Mouse (Mus musculus) ES-E14 (cell line): ENCODE results near the gene Atrn. TPM values are rescaled to one million over a fixed set of nuclear protein-coding genes. Genes with fewer than 3 reads are reported as not detected.

Experiments used
- DNase-seq: peaks from one replicate; pipeline ENCODE4 v3.0.0-alpha.2; 2013; ENCODE audit warnings: low read depth, low spot score
- H3K27ac ChIP-seq: 2 replicates; pipeline ENCODE4 v1.5.1; 2012; ENCODE audit warnings: low read depth, mild to moderate bottlenecking, low read length, moderate library complexity, mixed read lengths; ENCODE audit not compliant: poor library complexity, insufficient read depth, severe bottlenecking
- H3K36me3 ChIP-seq: 2 replicates; pipeline ENCODE4 v1.6.1; 2012; ENCODE audit warnings: mild to moderate bottlenecking, low read length, moderate library complexity, mixed read lengths; ENCODE audit not compliant: control insufficient read depth, poor library complexity, insufficient read depth, severe bottlenecking
- H3K4me1 ChIP-seq, 2 experiments: fragments of 150-350 bp in 1 of 2; sonication (generic) in 1 of 2; 2 replicates each; pipeline ENCODE4 v1.6.1; 2012; ENCODE audit warnings: low read length in 2 of 2, mild to moderate bottlenecking in 1 of 2, mixed read lengths in 1 of 2; ENCODE audit not compliant: control insufficient read depth in 2 of 2, insufficient read depth in 2 of 2, poor library complexity in 1 of 2
- H3K4me3 ChIP-seq, 2 experiments: fragments of 150-350 bp in 1 of 2; sonication (generic) in 1 of 2; 2 replicates each; pipeline ENCODE4 v1.5.1; 2012; ENCODE audit warnings: low read length in 2 of 2, low read depth in 1 of 2, mild to moderate bottlenecking in 1 of 2, mixed read lengths in 1 of 2; ENCODE audit not compliant: insufficient read depth in 1 of 2, poor library complexity in 1 of 2, severe bottlenecking in 1 of 2
- H3K9ac ChIP-seq: 2 replicates; pipeline ENCODE4 v1.6.1; 2012; ENCODE audit warnings: low read depth, mild to moderate bottlenecking, low read length, mixed read lengths; ENCODE audit not compliant: poor library complexity, insufficient read depth, severe bottlenecking
- H3K9me3 ChIP-seq: fragments of 150-350 bp; sonication (generic); 2 replicates; pipeline ENCODE4 v1.6.1; 2012; ENCODE audit warnings: low read depth, mild to moderate bottlenecking, low read length; ENCODE audit not compliant: control insufficient read depth, insufficient read depth
- CHD2 ChIP-seq: IDR thresholded peaks from 2 replicates; pipeline ENCODE4 v1.6.1; 2014; ENCODE audit warnings: mild to moderate bottlenecking, low read depth, low read length, inconsistent platforms
- HCFC1 ChIP-seq: IDR thresholded peaks from 2 replicates; pipeline ENCODE4 v1.6.1; 2012; ENCODE audit warnings: low read length, inconsistent platforms, borderline replicate concordance; ENCODE audit not compliant: insufficient read depth
- MAFK ChIP-seq: IDR thresholded peaks from 2 replicates; pipeline ENCODE4 v1.6.1; 2014; ENCODE audit warnings: mild to moderate bottlenecking, low read depth, low read length, inconsistent platforms; ENCODE audit not compliant: insufficient read depth
- ZC3H11A ChIP-seq: IDR thresholded peaks from 2 replicates; pipeline ENCODE4 v1.6.1; 2012; ENCODE audit warnings: low read depth, mild to moderate bottlenecking, inconsistent platforms, low read length, borderline replicate concordance
- ZNF384 ChIP-seq: IDR thresholded peaks from 2 replicates; pipeline ENCODE4 v1.6.1; 2012; ENCODE audit warnings: low read depth, low read length, inconsistent platforms
- in situ Hi-C, 2 experiments: fragments of 600-800 bp; cut with MboI; formaldehyde crosslinking; loops; one replicate each; pipeline ENCODE4 v1.15.1; 2025; ENCODE audit warnings: low sequenced_read_pairs in 2 of 2, inconsistent platforms in 1 of 2; ENCODE audit not compliant: unreplicated experiment in 2 of 2
- total RNA-seq: library from RNA; depleted of rRNA; stranded (reverse); fragments of 300-350 nt; gene quantifications from 2 replicates; pipeline ENCODE4 v1.2.3, GENCODE M21; 2012; rRNA removed

The Atrn gene
- 16.7 and 17.0 TPM in 2 replicates for total RNA-seq

DNA sequence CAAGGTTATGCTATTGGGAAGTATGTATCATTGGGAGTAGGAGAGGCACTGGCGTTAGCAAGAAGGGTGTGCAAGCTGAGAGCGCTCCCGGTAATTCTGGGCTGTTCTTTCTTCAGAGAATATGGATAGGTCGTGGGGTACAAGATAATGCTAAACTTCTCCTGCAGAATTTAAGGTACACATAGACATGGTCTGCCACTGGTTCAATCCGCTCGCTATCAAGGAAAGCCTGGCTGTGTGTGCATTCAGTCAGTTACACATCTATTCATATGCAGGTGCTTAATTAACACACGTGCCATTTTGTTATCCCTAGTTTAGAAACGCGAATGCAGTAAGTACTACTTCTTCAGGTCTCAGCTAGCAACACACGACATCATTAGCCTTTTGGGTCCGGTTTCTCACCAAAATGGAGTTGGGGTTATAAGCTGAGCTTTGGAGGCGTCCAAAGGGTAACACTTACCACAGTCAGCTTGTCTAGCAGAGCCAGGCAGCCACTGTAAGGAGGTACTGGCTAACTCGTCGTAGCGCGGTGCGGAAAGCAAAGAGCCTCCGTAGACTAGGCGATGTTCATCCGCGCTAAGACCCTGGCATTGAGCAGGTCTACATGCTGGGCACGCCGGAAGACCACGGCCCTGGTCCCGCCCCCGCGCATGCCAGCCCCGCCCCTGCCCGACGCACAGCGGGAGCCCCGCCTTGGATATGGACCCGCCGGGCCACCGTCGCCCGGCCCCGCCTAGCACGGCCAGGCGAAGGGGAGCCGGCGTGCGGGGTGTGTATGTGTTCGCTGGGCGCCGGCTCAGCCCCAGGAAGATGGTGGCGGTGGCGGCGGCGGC is at the start of gene Atrn, which contains the start of gene 4930402H24Rik:
Atrn (plus strand) TSS at position 745 of the 833 bp plus-strand sequence.
4930402H24Rik (minus strand) TSS at position 656 of the 833 bp plus-strand sequence.
- in situ Hi-C loops = no loop called here
- DNase-seq = peak; percentile 74
- TF ChIP-seq HCFC1 = no peak; the same call in 1 of the 2 replicates
- TF ChIP-seq CHD2 = no peak
- no peak for TF ChIP-seq ZC3H11A
- TF ChIP-seq ZNF384 = no peak
- no peak for TF ChIP-seq MAFK
- peak within 1 kb of the TSS; percentile 98 to 99 for H3K4me3 ChIP-seq
- H3K36me3 ChIP-seq = no peaks in the 10 kb centered on the region
- 0 out of 2 replicates have a peak within 1 kb of the TSS, but pooled peaks have one; percentile 24 for H3K27ac ChIP-seq
- H3K9me3 ChIP-seq = no peaks in the 10 kb centered on the region
- 0 out of 4 replicates have a peak, but pooled peaks cover 0 to 3% of the 10 kb centered on the region in 2 experiments for H3K4me1 ChIP-seq
- H3K9ac ChIP-seq = peak within 1 kb of the TSS; percentile 89

- no peak for DNase-seq
- Histone ChIP-seq H3K9ac (no peak overlapping the region), H3K27ac (no peak overlapping the region), H3K36me3 (no peaks in the 10 kb centered on the region), H3K4me3 (no peak overlapping the region), H3K4me1 (no peaks in the 10 kb centered on the region), H3K9me3 (no peaks in the 10 kb centered on the region)
- no peak for TF ChIP-seq HCFC1
- TF ChIP-seq ZC3H11A = no peak
- TF ChIP-seq MAFK = no peak
- TF ChIP-seq CHD2 = no peak
- no peak for TF ChIP-seq ZNF384
- in situ Hi-C loops = no loop called here
Measured at GRCm38 (mm10) chr2:130862091-130862490, 44.2 kb upstream of the Atrn start.

DNA sequence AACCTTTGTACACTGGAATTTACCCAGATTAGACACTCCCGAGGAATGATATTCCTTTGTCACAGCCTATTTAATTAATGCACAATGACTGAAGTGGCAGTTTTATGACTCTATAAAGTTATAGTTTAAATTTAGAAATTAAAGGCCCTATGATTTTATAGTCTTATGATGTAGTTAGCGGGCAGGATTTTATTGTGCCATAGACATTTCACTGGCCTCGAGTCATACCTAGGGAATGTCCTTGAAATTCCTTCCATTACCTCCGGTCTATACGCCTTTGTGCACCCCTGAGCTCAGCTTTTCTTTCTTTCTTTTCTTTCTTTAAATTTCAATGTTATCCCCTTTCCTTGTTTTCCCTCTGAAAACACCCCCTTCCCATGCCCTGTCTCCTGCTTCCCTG is 35.4 kb upstream of the Atrn start:
- Histone ChIP-seq H3K4me3 (no peak overlapping the region), H3K27ac (no peak overlapping the region), H3K4me1 (no peaks in the 10 kb centered on the region), H3K9ac (no peak overlapping the region), H3K9me3 (no peaks in the 10 kb centered on the region), H3K36me3 (no peaks in the 10 kb centered on the region)
- in situ Hi-C loops = no loop called here
- no peak for TF ChIP-seq CHD2
- TF ChIP-seq ZC3H11A = no peak
- TF ChIP-seq ZNF384 = no peak
- no peak for TF ChIP-seq MAFK
- TF ChIP-seq HCFC1 = no peak
- DNase-seq = no peak

DNA sequence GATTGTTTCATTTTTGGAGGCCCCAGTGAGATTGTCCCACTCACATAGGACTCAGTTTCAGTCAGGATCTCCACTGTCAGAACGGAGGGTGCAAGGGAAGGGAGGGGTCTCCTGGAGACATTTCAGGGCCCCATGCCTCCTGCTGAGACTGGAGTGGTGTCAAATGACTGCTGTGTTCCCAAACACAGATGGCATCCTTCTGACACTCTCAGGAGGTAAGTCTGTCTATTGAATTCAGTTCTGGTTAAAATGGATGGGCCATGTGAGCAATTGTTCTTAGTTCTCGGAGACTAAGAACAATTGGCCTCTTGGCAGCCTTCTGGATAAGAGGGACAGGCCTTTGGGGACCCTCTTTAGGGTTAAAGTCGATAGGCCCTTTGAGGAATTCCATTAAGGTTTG is 28.9 kb upstream of the Atrn start:
- in situ Hi-C loops = no loop called here

More for the DNA sequence above, 28.9 kb upstream of the Atrn start:
- H3K9me3 ChIP-seq = no peaks in the 10 kb centered on the region
- TF ChIP-seq ZC3H11A = no peak
- no peak for TF ChIP-seq MAFK
- TF ChIP-seq ZNF384 = no peak
- no peak for TF ChIP-seq HCFC1
- no peak for TF ChIP-seq CHD2
- no peak overlapping the region for H3K9ac ChIP-seq
- peaks cover 0 to 2% of the 10 kb centered on the region in 2 experiments; a peak in 2 of 4 replicates for H3K4me1 ChIP-seq
- H3K36me3 ChIP-seq = no peaks in the 10 kb centered on the region
- no peak for DNase-seq
- no peak overlapping the region for H3K27ac ChIP-seq
- no peak overlapping the region for H3K4me3 ChIP-seq
